Mouse (Mus musculus) embryonic facial prominence, embryonic 14.5 days (tissue): ENCODE measurements around the gene Stat4. TPM values are rescaled to one million over a fixed set of nuclear protein-coding genes. Genes with fewer than 3 reads are reported as not detected.

Experiments used
- ATAC-seq: fragments of 200-750 bp; cut with Nextera tagmentation; 2 replicates; pipeline ENCODE4 v1.8.0; 2017; ENCODE audit warnings: low read depth, moderate number of reproducible peaks, moderate TSS enrichment
- DNase-seq: peaks from one replicate; pipeline ENCODE4 v3.0.0-alpha.2; 2015; ENCODE audit warnings: low spot score
- H3K27ac ChIP-seq: fragments of 300-500 bp; sonication (generic); replicated peaks from 2 replicates; pipeline ENCODE4 v1.5.1; 2014; ENCODE audit warnings: low read depth, mild to moderate bottlenecking, low read length, moderate library complexity
- H3K27me3 ChIP-seq: fragments of 300-500 bp; sonication (generic); replicated peaks from 2 replicates; pipeline ENCODE4 v1.6.1; 2014; ENCODE audit warnings: low read length; ENCODE audit not compliant: control insufficient read depth, insufficient read depth
- H3K36me3 ChIP-seq: fragments of 300-500 bp; sonication (generic); 2 replicates; pipeline ENCODE4 v1.6.1; 2014; ENCODE audit warnings: low read length, mixed read lengths; ENCODE audit not compliant: control insufficient read depth, insufficient read depth
- H3K4me1 ChIP-seq: fragments of 300-500 bp; sonication (generic); 2 replicates; pipeline ENCODE4 v1.6.1; 2014; ENCODE audit warnings: antibody characterized with exemption, low read length; ENCODE audit not compliant: control insufficient read depth, insufficient read depth
- H3K4me2 ChIP-seq: fragments of 300-500 bp; sonication (generic); 2 replicates; pipeline ENCODE4 v1.6.1; 2014; ENCODE audit warnings: low read depth, mild to moderate bottlenecking, low read length, moderate library complexity, mixed read lengths
- H3K4me3 ChIP-seq: fragments of 300-500 bp; sonication (generic); 2 replicates; pipeline ENCODE4 v1.5.1; 2014; ENCODE audit warnings: low read depth, mild to moderate bottlenecking, low read length
- H3K9ac ChIP-seq: fragments of 300-500 bp; sonication (generic); 2 replicates; pipeline ENCODE4 v1.6.1; 2014; ENCODE audit warnings: low read depth, mild to moderate bottlenecking, low read length, moderate library complexity, mixed read lengths
- H3K9me3 ChIP-seq: fragments of 300-500 bp; sonication (generic); 2 replicates; pipeline ENCODE4 v1.6.1; 2016; ENCODE audit warnings: low read length; ENCODE audit not compliant: control insufficient read depth
- WGBS: fragments of 180-500 bp; shearing (Covaris S2); extraction: QIAGEN DNeasy Blood & Tissue Kit; methylation state at CpG from one replicate; pipeline ENCODE4 v1.1.7; 2014; 5-methylcytosine and 5-hydroxymethylcytosine counted together
- polyA plus RNA-seq: library from polyadenylated mRNA; unstranded; fragments of >200 nt; fragmentation: Nextera tagmentation; extraction: Ambion mirVana; gene quantifications from 2 replicates; pipeline ENCODE4 v1.2.1, GENCODE M21; 2014

The Stat4 gene
- polyA plus RNA-seq, 1 experiment from 2014 or later = 1.1 TPM

- Histone ChIP-seq H3K9me3 (no peaks in the 10 kb centered on the region), H3K27me3 (no peaks in the 10 kb centered on the region), H3K4me2 (no peak overlapping the region), H3K36me3 (no peaks in the 10 kb centered on the region), H3K27ac (no peak overlapping the region), H3K4me1 (no peaks in the 10 kb centered on the region), H3K9ac (no peak overlapping the region), H3K4me3 (no peak overlapping the region)
- DNase-seq (no peak), ATAC-seq (no peak)
- WGBS = 73% methylated on average over 5 of the region's 5 CpGs
Measured at GRCm38 (mm10) chr1:52057153-52057552, 70.2 kb downstream of the Stat4 start.

- H3K9me3 ChIP-seq = no peaks in the 10 kb centered on the region
- no peak overlapping the region for H3K4me3 ChIP-seq
- no peaks in the 10 kb centered on the region for H3K27me3 ChIP-seq
- no peak overlapping the region for H3K27ac ChIP-seq
- no peak overlapping the region for H3K4me2 ChIP-seq
- H3K9ac ChIP-seq = no peak overlapping the region
- ATAC-seq (no peak), DNase-seq (no peak)
- no peaks in the 10 kb centered on the region; the same call in 1 of the 2 replicates for H3K4me1 ChIP-seq
- no peaks in the 10 kb centered on the region for H3K36me3 ChIP-seq
- WGBS = 94% methylated on average over 1 of the region's 1 CpGs
Measured at GRCm38 (mm10) chr1:52066276-52066675, 79.3 kb downstream of the Stat4 start.

DNA sequence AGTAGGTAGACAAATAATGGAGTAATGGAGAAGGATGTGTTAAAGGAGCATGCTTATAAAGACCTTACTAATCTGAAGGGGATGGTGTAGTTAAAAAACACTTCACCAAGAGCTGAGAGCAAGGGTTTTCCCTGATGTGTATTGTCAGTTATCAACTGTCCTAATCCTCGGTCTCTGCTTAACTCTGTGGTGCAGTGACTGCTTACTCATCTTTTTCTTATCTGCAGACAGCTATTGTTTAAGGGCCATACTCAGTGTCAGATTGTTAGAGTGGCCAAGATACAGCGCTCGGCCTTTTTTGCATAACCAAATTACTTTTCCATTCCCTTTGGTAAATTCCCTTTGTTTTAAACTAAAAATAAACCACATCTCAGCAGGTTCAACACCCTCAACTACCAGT is 79.7 kb downstream of the Stat4 start:
- no peak for DNase-seq
- Histone ChIP-seq H3K9ac (no peak overlapping the region), H3K9me3 (no peaks in the 10 kb centered on the region), H3K4me3 (no peak overlapping the region), H3K4me2 (no peak overlapping the region), H3K36me3 (no peaks in the 10 kb centered on the region), H3K27me3 (no peaks in the 10 kb centered on the region), H3K27ac (no peak overlapping the region), H3K4me1 (no peaks in the 10 kb centered on the region; the same call in 1 of the 2 replicates)
- WGBS = 76% methylated on average over 3 of the region's 3 CpGs
- ATAC-seq = no peak

DNA sequence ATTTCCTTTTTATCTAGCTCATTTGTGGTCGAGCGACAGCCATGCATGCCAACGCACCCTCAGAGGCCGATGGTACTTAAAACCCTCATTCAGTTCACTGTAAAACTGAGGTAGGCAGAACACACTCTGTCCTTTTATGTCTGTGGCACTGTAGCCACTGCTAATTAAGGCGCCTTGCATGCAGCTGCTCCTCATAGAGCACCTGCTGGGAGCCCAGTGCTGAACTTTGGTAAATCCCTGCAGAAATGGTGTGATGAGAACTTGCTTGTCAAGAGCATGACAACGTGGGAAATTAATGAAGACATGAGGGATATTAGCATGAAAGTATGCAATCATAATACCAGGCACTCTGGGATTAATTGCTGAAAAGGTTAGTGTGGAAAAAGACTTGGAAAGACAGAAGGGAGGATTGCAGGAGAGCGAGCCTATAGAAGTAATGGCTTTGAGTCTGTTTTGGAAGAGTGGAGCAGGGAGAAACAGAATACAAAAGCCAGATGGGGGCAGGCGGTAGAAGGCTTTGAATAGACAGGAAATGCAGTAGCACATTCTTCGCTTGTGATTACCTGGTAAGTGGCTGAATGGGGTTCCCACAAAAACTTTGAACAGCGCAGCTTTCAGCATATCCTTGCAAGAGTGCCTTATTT is 92.9 kb downstream of the Stat4 start:
- WGBS = 11% methylated on average over 10 of the region's 10 CpGs

DNA sequence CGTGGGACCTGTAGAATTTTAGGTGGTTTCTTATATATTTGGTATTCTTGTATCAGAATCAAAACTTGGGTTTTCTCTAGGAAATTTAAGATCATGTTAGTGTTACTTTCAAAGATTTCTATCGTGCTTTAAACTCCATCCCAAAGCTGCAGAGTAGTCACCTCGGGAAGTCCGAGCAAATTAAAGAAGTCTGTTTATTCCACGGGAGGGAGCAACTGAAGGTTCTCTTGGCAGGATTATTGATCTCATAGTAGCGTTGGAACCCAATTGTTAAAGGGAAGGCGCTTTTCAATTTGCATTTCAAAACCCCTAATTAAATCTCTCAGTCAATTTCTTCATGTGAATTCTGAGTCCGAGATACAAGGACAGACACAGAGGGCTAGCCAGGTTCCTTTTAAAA is 93.4 kb downstream of the Stat4 start:
- H3K9me3 ChIP-seq = no peaks in the 10 kb centered on the region
- H3K4me3 ChIP-seq = no peak overlapping the region
- no peak overlapping the region for H3K4me2 ChIP-seq
- ATAC-seq (no peak), DNase-seq (no peak)
- no peaks in the 10 kb centered on the region for H3K27me3 ChIP-seq
- WGBS = 16% methylated on average over 8 of the region's 8 CpGs
- H3K27ac ChIP-seq = no peak overlapping the region
- no peak overlapping the region for H3K9ac ChIP-seq
- peaks cover 5% of the 10 kb centered on the region; the same call in 1 of the 2 replicates for H3K4me1 ChIP-seq
- no peaks in the 10 kb centered on the region for H3K36me3 ChIP-seq

More for the DNA sequence above, 92.9 kb downstream of the Stat4 start:
- Histone ChIP-seq H3K9me3 (no peaks in the 10 kb centered on the region), H3K27me3 (no peaks in the 10 kb centered on the region), H3K4me3 (no peak overlapping the region), H3K27ac (no peak overlapping the region), H3K9ac (no peak overlapping the region), H3K4me2 (no peak overlapping the region), H3K36me3 (no peaks in the 10 kb centered on the region), H3K4me1 (peaks cover 5% of the 10 kb centered on the region; the same call in 1 of the 2 replicates)
- ATAC-seq (peak; percentile 86; the same call in 1 of the 2 replicates), DNase-seq (peak; percentile 78)

DNA sequence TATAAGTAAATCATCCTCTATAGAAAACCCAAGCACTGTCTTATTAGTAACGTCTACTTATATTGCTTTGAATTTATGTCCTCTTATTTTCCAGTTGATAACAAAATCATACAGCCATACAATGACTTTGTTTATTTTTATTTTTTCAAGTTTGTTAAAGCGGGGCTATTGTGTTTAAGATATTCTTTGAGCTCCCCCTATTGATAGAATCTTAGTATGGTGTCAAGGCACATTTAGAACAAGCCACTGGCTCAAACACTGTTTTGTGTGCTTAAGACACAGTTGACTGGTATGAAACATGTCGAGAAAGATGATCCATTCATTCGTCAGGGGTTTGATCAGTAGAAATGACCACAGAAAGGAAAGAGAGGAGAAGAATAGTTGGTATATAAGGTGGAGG is 99.3 kb downstream of the Stat4 start:
- Histone ChIP-seq H3K4me1 (no peaks in the 10 kb centered on the region), H3K9ac (no peak overlapping the region), H3K27ac (no peak overlapping the region), H3K4me2 (no peak overlapping the region), H3K27me3 (no peaks in the 10 kb centered on the region), H3K4me3 (no peak overlapping the region), H3K36me3 (no peaks in the 10 kb centered on the region), H3K9me3 (no peaks in the 10 kb centered on the region)
- DNase-seq (peak; percentile 22), ATAC-seq (no peak)
- WGBS = 38% methylated on average over 4 of the region's 4 CpGs

DNA sequence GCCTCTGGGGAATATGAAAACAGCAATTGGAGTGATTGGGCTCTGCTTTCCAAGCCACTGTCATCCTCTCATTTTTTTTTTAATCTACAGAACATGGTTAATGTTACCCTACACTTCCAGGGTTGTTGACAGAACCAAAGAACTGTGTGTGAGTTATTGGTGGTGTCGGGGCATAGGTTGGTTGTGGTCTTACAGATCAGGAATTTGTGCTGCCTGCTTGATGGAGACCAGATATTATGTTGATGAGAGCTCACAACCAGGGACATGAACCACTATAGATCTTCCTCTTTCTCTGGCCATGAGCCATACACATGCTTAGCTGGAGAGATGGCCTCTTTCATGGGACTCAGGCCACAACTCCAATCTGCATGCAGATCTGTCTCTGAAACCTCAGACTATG is 100.2 kb downstream of the Stat4 start:
- DNase-seq = no peak
- H3K9ac ChIP-seq = no peak overlapping the region
- ATAC-seq = no peak
- H3K36me3 ChIP-seq = no peaks in the 10 kb centered on the region
- no peaks in the 10 kb centered on the region for H3K27me3 ChIP-seq
- 76% methylated on average over 1 of the region's 1 CpGs for WGBS
- H3K4me2 ChIP-seq = no peak overlapping the region
- no peak overlapping the region for H3K4me3 ChIP-seq
- H3K27ac ChIP-seq = no peak overlapping the region
- no peaks in the 10 kb centered on the region for H3K9me3 ChIP-seq
- no peaks in the 10 kb centered on the region for H3K4me1 ChIP-seq

DNA sequence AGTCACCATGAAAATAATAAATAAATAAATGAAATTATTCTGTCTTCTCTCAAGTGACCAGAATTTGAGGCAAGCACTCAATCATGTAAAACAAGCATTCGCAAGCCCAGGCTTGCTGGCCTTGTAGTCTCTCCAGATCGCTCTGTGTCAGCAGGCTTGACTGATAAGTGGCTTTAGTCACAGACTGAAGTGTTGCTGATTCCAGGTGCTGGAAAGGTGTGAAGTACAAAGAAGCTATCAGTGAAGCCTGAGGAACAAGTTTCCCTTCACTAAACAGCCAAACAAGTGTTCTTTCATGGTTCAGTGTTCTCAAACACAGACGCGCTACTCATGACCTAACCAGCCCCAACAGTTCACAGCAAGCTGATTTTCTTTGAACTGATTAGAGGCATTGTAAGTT is 101.7 kb downstream of the Stat4 start:
- Histone ChIP-seq H3K27ac (no peak overlapping the region), H3K4me2 (no peak overlapping the region), H3K4me3 (no peak overlapping the region), H3K36me3 (no peaks in the 10 kb centered on the region), H3K27me3 (no peaks in the 10 kb centered on the region), H3K4me1 (no peaks in the 10 kb centered on the region), H3K9ac (no peak overlapping the region), H3K9me3 (no peaks in the 10 kb centered on the region)
- 75% methylated on average over 4 of the region's 4 CpGs for WGBS
- no peak for ATAC-seq
- peak; percentile 38 for DNase-seq

- no peaks in the 10 kb centered on the region for H3K36me3 ChIP-seq
- DNase-seq = peak; percentile 64
- WGBS = 79% methylated on average over 3 of the region's 3 CpGs
Measured at GRCm38 (mm10) chr1:52098618-52099232, 111.8 kb downstream of the Stat4 start.

More at GRCm38 (mm10) chr1:52098618-52099232, 111.8 kb downstream of the Stat4 start:
- H3K27ac ChIP-seq = no peak overlapping the region
- H3K27me3 ChIP-seq = no peaks in the 10 kb centered on the region
- H3K4me2 ChIP-seq = no peak overlapping the region
- ATAC-seq = no peak
- H3K9me3 ChIP-seq = no peaks in the 10 kb centered on the region
- no peaks in the 10 kb centered on the region for H3K4me1 ChIP-seq
- H3K9ac ChIP-seq = no peak overlapping the region
- no peak overlapping the region for H3K4me3 ChIP-seq
